Mouse (Mus musculus): Measurements from ENCODE around the gene Avp. TPM values are rescaled to one million over a fixed set of nuclear protein-coding genes. Genes with fewer than 3 reads are reported as not detected.

Avp gene
- polyA plus RNA-seq, 1 experiment from 2014 or later, result not detected

Other genes starting within 250 kb of the Avp start
- gene Cpxm1, start 185.0 kb downstream of the Avp start, polyA plus RNA-seq (2016; fragmentation: Nextera tagmentation; extraction: Ambion mirVana), result 49.3 and 56.7 TPM in 2 replicates
- not detected in 2 replicates for gene Gm28372, start 177.3 kb downstream of the Avp start, polyA plus RNA-seq (2016; fragmentation: Nextera tagmentation; extraction: Ambion mirVana)
- gene 1700020A23Rik, start 177.3 kb downstream of the Avp start, polyA plus RNA-seq (2016; fragmentation: Nextera tagmentation; extraction: Ambion mirVana), result 0.25 TPM in 1 of 2 replicates, not detected in the other
- gene Tmem239, start 176.1 kb downstream of the Avp start, polyA plus RNA-seq (2016; fragmentation: Nextera tagmentation; extraction: Ambion mirVana), result not detected in 2 replicates
- 120 TPM in 2 replicates for gene Vps16, start 158.2 kb downstream of the Avp start, polyA plus RNA-seq (2016; fragmentation: Nextera tagmentation; extraction: Ambion mirVana)
- gene Pced1a, start 157.9 kb downstream of the Avp start, polyA plus RNA-seq (2016; fragmentation: Nextera tagmentation; extraction: Ambion mirVana), result 11.3 and 13.1 TPM in 2 replicates
- gene Ptpra, start 132.3 kb downstream of the Avp start, polyA plus RNA-seq (2016; fragmentation: Nextera tagmentation; extraction: Ambion mirVana), result 86.7 TPM in 2 replicates
- 91.1 and 100 TPM in 2 replicates for gene Mrps26, start 18.8 kb downstream of the Avp start, polyA plus RNA-seq (2016; fragmentation: Nextera tagmentation; extraction: Ambion mirVana)
- not detected in 2 replicates for gene Oxt, start 6.4 kb downstream of the Avp start, polyA plus RNA-seq (2016; fragmentation: Nextera tagmentation; extraction: Ambion mirVana)
- gene Fastkd5, start 47.5 kb upstream of the Avp start, polyA plus RNA-seq (2016; fragmentation: Nextera tagmentation; extraction: Ambion mirVana), result 17.7 and 19.5 TPM in 2 replicates
- gene Ubox5, start 47.5 kb upstream of the Avp start, polyA plus RNA-seq (2016; fragmentation: Nextera tagmentation; extraction: Ambion mirVana), result 19.4 and 19.8 TPM in 2 replicates
- gene Lzts3, start 60.2 kb upstream of the Avp start, polyA plus RNA-seq (2016; fragmentation: Nextera tagmentation; extraction: Ambion mirVana), result 3.2 and 4.3 TPM in 2 replicates
- gene Ddrgk1, start 82.1 kb upstream of the Avp start, polyA plus RNA-seq (2016; fragmentation: Nextera tagmentation; extraction: Ambion mirVana), result 47.1 and 50.7 TPM in 2 replicates
- 148 and 151 TPM in 2 replicates for gene Itpa, start 85.1 kb upstream of the Avp start, polyA plus RNA-seq (2016; fragmentation: Nextera tagmentation; extraction: Ambion mirVana)
- gene Slc4a11, start 115.0 kb upstream of the Avp start, polyA plus RNA-seq (2016; fragmentation: Nextera tagmentation; extraction: Ambion mirVana), result 0.20 and 0.70 TPM in 2 replicates

Measured in hindbrain, embryonic 10.5 days (tissue).